Mouse (Mus musculus): Measurements from ENCODE around the gene Pkd1.

DNA sequence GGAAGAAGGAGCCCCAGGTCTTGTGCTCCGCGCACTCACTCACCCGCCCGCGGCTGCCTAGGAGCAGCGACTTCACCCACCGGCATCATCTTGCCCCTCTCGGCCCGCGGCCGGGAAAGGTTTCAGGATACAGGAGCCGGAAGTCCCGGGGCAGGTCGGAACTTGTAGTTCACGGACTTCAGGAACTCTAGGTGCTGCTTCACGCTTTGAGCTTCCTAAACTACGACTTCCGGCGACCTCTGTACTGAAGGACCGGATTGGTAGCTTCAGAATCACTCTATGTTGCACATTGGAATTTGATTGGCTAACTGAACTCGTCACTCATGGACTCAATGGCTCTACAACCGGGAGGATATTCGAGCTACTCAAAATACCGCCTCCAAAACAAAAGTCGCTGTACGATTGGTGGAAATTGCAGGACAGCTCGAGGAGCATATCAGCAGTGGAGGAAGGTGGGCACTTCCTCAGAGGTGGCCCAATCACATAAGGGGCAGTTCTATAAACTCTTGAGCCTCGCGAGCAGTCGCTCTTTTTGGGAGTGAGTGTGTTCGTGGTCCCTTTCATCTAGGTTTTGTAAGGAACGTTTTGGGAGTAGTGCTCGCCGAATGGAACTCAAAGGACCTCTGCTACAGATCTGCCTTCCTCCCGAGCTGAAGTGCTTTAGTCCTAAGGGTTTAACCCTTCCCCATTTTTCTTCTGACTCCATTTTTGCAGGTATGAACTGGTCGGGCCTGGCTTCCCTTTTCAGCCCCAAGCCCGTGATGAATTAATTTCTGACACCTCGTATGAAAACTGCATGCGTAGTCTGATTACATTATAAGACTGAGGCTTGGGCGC is 21.7 kb upstream of the Pkd1 start, which contains the start of gene Traf7:
- TF ChIP-seq POLR2A (IDR thresholded peaks at IDR 0.05; ENCODE audit: low read depth, low read length) (peak; percentile 100), CHD1 (IDR thresholded peaks at IDR 0.05; ENCODE audit: low read depth, low read length) (peak; percentile 14; the same call in 1 of the 2 replicates), USF2 (conservative IDR thresholded peaks at IDR 0.05; ENCODE audit: low read depth, low read length) (no peak), MAFK (IDR thresholded peaks at IDR 0.05; ENCODE audit: insufficient replicate concordance, low read length) (no peak), MAZ (IDR thresholded peaks at IDR 0.05; ENCODE audit: low read depth, low read length) (0 out of 2 replicates have a peak, but pooled peaks have one; percentile 58)
